Comparison of ENCODE assay signal across 12 mouse cellular contexts in genomic region chr1:21070658-21071057, GRCm38 (mm10). TPM values are rescaled to one million over a fixed set of nuclear protein-coding genes. Genes with fewer than 3 reads are reported as not detected.
A peak's percentile ranks its signal among the peaks of the same experiment; 100 is the strongest.
DNase-seq lines count a peak whose midpoint lies in the region; ATAC-seq and TF ChIP-seq lines count a peak whose summit lies in the region.
"Had no signal": no experiment of that assay in that cellular context is flagged by ENCODE, and none has a peak within 500 bp of the region (broad histone marks: within the 10 kb centered on the region; RNA-seq: fewer than 3 reads in every experiment).

No protein-coding gene starts in this region.

- H3K4me2 ChIP-seq in kidney, embryonic 16.5 days (replicated peaks; ENCODE audit: low read depth, low read length), result 0 out of 2 replicates have a peak overlapping the region, but pooled peaks have one; percentile 4
- H3K4me2 ChIP-seq: hindbrain, embryonic 13.5 days; liver, embryonic 15.5 days had no signal

- H3K9me3 ChIP-seq in kidney, embryonic 16.5 days (ENCODE audit: low read length), result peaks cover 5% of the 10 kb centered on the region; the same call in 1 of the 2 replicates
- H3K9me3 ChIP-seq: liver, embryonic 15.5 days had no signal

- peaks cover 11% of the 10 kb centered on the region for H3K4me1 ChIP-seq in heart, adult 2 months (ENCODE audit: control insufficient read depth, insufficient read depth, low read length)
- H3K4me1 ChIP-seq in testis, adult 2 months (ENCODE audit: control insufficient read depth, insufficient read depth, low read length), result peaks cover 7% of the 10 kb centered on the region
- peaks cover 50% of the 10 kb centered on the region for H3K4me1 ChIP-seq in kidney, embryonic 16.5 days (ENCODE audit: insufficient read depth, low read length)

- TF ChIP-seq CTCF in heart, adult 2 months (IDR thresholded peaks at IDR 0.05), result no peak
- no peak for TF ChIP-seq CTCF in testis, adult 2 months (IDR thresholded peaks at IDR 0.05; ENCODE audit: control insufficient read depth, insufficient read depth, insufficient replicate concordance, low read depth, low read length)

- peaks cover 8% of the 10 kb centered on the region for H3K36me3 ChIP-seq in heart, adult 2 months (ENCODE audit: control insufficient read depth, insufficient read depth, low read length)
- H3K36me3 ChIP-seq in testis, adult 2 months (ENCODE audit: control insufficient read depth, insufficient read depth, low read length), result no peaks in the 10 kb centered on the region
- H3K36me3 ChIP-seq in kidney, embryonic 16.5 days (ENCODE audit: insufficient read depth, low read length), result peaks cover 15% of the 10 kb centered on the region; the same call in 1 of the 2 replicates
- H3K36me3 ChIP-seq: hindbrain, embryonic 13.5 days; liver, embryonic 15.5 days had no signal

- 0 out of 2 replicates have a peak overlapping the region, but pooled peaks have one; percentile 25 for H3K9ac ChIP-seq in heart, adult 2 months (ENCODE audit: low read depth, low read length)
- no peak overlapping the region for H3K9ac ChIP-seq in kidney, embryonic 16.5 days (replicated peaks; ENCODE audit: low read length)
- H3K9ac ChIP-seq: hindbrain, embryonic 13.5 days; liver, embryonic 15.5 days had no signal

- H3K4me3 ChIP-seq in heart, adult 2 months, result peak overlapping the region; percentile 36
- H3K4me3 ChIP-seq in testis, adult 2 months (ENCODE audit: control insufficient read depth, low read depth, low read length), result peak overlapping the region; percentile 56
- H3K4me3 ChIP-seq in kidney, embryonic 16.5 days (ENCODE audit: low read length), result no peak overlapping the region
- H3K4me3 ChIP-seq: hindbrain, embryonic 13.5 days; liver, embryonic 15.5 days had no signal

- no peak for DNase-seq in heart, adult 2 months
- no peak for DNase-seq in heart, postnatal 10 days
- DNase-seq in testis, postnatal 14 days (ENCODE audit: low spot score), result no peak
- DNase-seq in spleen, postnatal 14 days (ENCODE audit: low spot score in 2 of 2), result no peak
- no peak for DNase-seq in left cerebral cortex, postnatal 4 days
- no peak for DNase-seq in right cerebral cortex, adult 18-20 months
- DNase-seq: cerebellum, adult 8-10 months; thymus, adult 2 months had no signal

- H3K27ac ChIP-seq in heart, adult 2 months, result peak overlapping the region; percentile 73
- peak overlapping the region; percentile 30; the same call in 1 of the 2 replicates for H3K27ac ChIP-seq in testis, adult 2 months (ENCODE audit: control insufficient read depth, insufficient read depth, low read depth, low read length)
- peak overlapping the region; percentile 44; the same call in 1 of the 2 replicates for H3K27ac ChIP-seq in kidney, embryonic 16.5 days (ENCODE audit: low read length)
- H3K27ac ChIP-seq: hindbrain, embryonic 13.5 days; liver, embryonic 15.5 days had no signal

- no peak for ATAC-seq in kidney, embryonic 16.5 days (ENCODE audit: low FRiP score, low TSS enrichment)

- H3K79me2 ChIP-seq in heart, adult 2 months (replicated peaks; ENCODE audit: control insufficient read depth, insufficient read depth, low read length), result peaks cover 5% of the 10 kb centered on the region; the same call in 1 of the 2 replicates

- 50% methylated on average over 13 of the region's 13 CpGs for WGBS in heart, adult 2 months
- WGBS in kidney, embryonic 16.5 days, result 71% methylated on average over 13 of the region's 13 CpGs

- TF ChIP-seq POLR2A in heart, adult 2 months (IDR thresholded peaks at IDR 0.05; ENCODE audit: insufficient read depth, low read depth, low read length), result no peak
- no peak for TF ChIP-seq POLR2A in testis, adult 2 months (IDR thresholded peaks at IDR 0.05; ENCODE audit: control insufficient read depth, low read depth, low read length)

- no peaks in the 10 kb centered on the region for H3K27me3 ChIP-seq in heart, adult 2 months (ENCODE audit: control insufficient read depth, insufficient read depth, low read length)
- no peaks in the 10 kb centered on the region for H3K27me3 ChIP-seq in testis, adult 2 months (ENCODE audit: control insufficient read depth, insufficient read depth, low read length)
- no peaks in the 10 kb centered on the region for H3K27me3 ChIP-seq in kidney, embryonic 16.5 days (ENCODE audit: insufficient read depth, low read length)
- H3K27me3 ChIP-seq: hindbrain, embryonic 13.5 days; liver, embryonic 15.5 days had no signal

- no peak for TF ChIP-seq EP300 in heart, adult 2 months (IDR thresholded peaks at IDR 0.05; ENCODE audit: insufficient read depth, low read depth, low read length)

- intact Hi-C loops in heart, adult 2 months (cut with DNase I), result no loop called here
- intact Hi-C loops in heart, postnatal 10 days (cut with DNase I), result no loop called here
- intact Hi-C loops in left cerebral cortex, postnatal 4 days (cut with DNase I), result no loop called here

RNA-seq across cellular contexts. Expression of gene Tram2, which starts 8.4 kb away (rescaled TPM):
- total RNA-seq in heart, adult 2 months (2021), result 1 to 10 TPM; 5.6 to 6.0 TPM
- polyA plus RNA-seq in heart, adult 2 months (2012; rRNA removed), result 4.6 and 7.1 TPM in 2 replicates
- total RNA-seq in heart, postnatal 10 days (2021), result 10 to 100 TPM; 12.1 to 15.3 TPM
- 9.1 and 10.7 TPM in 2 replicates for polyA plus RNA-seq in testis, adult 2 months (2012; rRNA removed)
- 8.6 and 10.2 TPM in 2 replicates for polyA plus RNA-seq in kidney, embryonic 16.5 days (2015; fragmentation: Nextera tagmentation; extraction: Ambion mirVana)
- total RNA-seq in left cerebral cortex, postnatal 4 days (2021), result 1 to 10 TPM; 4.2 to 4.9 TPM
